Mouse (Mus musculus) intestine, postnatal 0 days (tissue): ENCODE measurements around the gene Snapc3. TPM values are rescaled to one million over a fixed set of nuclear protein-coding genes. Genes with fewer than 3 reads are reported as not detected.

Experiments used
- ATAC-seq: fragments of 200-750 bp; cut with Nextera tagmentation; 2 replicates; pipeline ENCODE4 v1.8.0; 2017; ENCODE audit warnings: mild to moderate bottlenecking, moderate TSS enrichment, moderate library complexity
- H3K27ac ChIP-seq: fragments of 300-500 bp; sonication (generic); 2 replicates; pipeline ENCODE4 v1.5.1; 2014; ENCODE audit warnings: mild to moderate bottlenecking, low read depth, low read length, moderate library complexity
- H3K27me3 ChIP-seq: fragments of 300-500 bp; sonication (generic); replicated peaks from 2 replicates; pipeline ENCODE4 v1.6.1; 2014; ENCODE audit warnings: low read length, mixed read lengths; ENCODE audit not compliant: control insufficient read depth, insufficient read depth
- H3K36me3 ChIP-seq: fragments of 300-500 bp; sonication (generic); 2 replicates; pipeline ENCODE4 v1.6.1; 2014; ENCODE audit warnings: mild to moderate bottlenecking, moderate library complexity; ENCODE audit not compliant: control insufficient read depth, insufficient read depth
- H3K4me1 ChIP-seq: fragments of 300-500 bp; sonication (generic); replicated peaks from 2 replicates; pipeline ENCODE4 v1.6.1; 2014; ENCODE audit warnings: antibody characterized with exemption, low read length, mixed read lengths; ENCODE audit not compliant: control insufficient read depth, insufficient read depth
- H3K4me2 ChIP-seq: fragments of 300-500 bp; sonication (generic); replicated peaks from 2 replicates; pipeline ENCODE4 v1.6.1; 2014; ENCODE audit warnings: low read depth, mild to moderate bottlenecking, moderate library complexity
- H3K4me3 ChIP-seq: fragments of 300-500 bp; sonication (generic); 2 replicates; pipeline ENCODE4 v1.5.1; 2014; ENCODE audit warnings: low read depth, low read length
- H3K9ac ChIP-seq: fragments of 300-500 bp; sonication (generic); 2 replicates; pipeline ENCODE4 v1.6.1; 2014; ENCODE audit warnings: mild to moderate bottlenecking, low read depth, low read length
- H3K9me3 ChIP-seq: fragments of 300-500 bp; sonication (generic); 2 replicates; pipeline ENCODE4 v1.6.1; 2016; ENCODE audit warnings: mixed run types; ENCODE audit not compliant: control insufficient read depth
- CTCF ChIP-seq: sonication (generic); IDR thresholded peaks from 2 replicates; pipeline ENCODE4 v1.5.1; 2016; ENCODE audit warnings: low read depth, mild to moderate bottlenecking, control low read depth, antibody characterized with exemption, moderate library complexity
- WGBS: fragments of 180-500 bp; shearing (Covaris S2); extraction: QIAGEN DNeasy Blood & Tissue Kit; methylation state at CpG from one replicate; pipeline ENCODE4 v1.1.7; 2014; 5-methylcytosine and 5-hydroxymethylcytosine counted together
- polyA plus RNA-seq: library from polyadenylated mRNA; unstranded; fragments of >200 nt; fragmentation: Nextera tagmentation; extraction: Ambion mirVana; gene quantifications from 2 replicates; pipeline ENCODE4 v1.2.1, GENCODE M21; 2015

The Snapc3 gene
- polyA plus RNA-seq, 1 experiment from 2014 or later: 12.6 TPM

GRCm38 (mm10) chr4:83427696-83428095, 10.2 kb downstream of the Snapc3 start:
- Histone ChIP-seq H3K27ac (no peak overlapping the region), H3K4me2 (no peak overlapping the region), H3K36me3 (peaks cover 51% of the 10 kb centered on the region), H3K4me3 (no peak overlapping the region), H3K9ac (no peak overlapping the region), H3K4me1 (no peaks in the 10 kb centered on the region), H3K9me3 (no peaks in the 10 kb centered on the region), H3K27me3 (no peaks in the 10 kb centered on the region)
- 95% methylated on average over 8 of the region's 8 CpGs for WGBS
- no peak for ATAC-seq
- no peak for TF ChIP-seq CTCF

- ATAC-seq: no peak
- H3K27ac ChIP-seq: no peak overlapping the region
- H3K36me3 ChIP-seq: peaks cover 50% of the 10 kb centered on the region
- 96% methylated on average over 4 of the region's 4 CpGs for WGBS
- no peak overlapping the region for H3K4me3 ChIP-seq
- no peak overlapping the region for H3K9ac ChIP-seq
- peak; percentile 49 for TF ChIP-seq CTCF
- H3K9me3 ChIP-seq: no peaks in the 10 kb centered on the region
- no peak overlapping the region for H3K4me2 ChIP-seq
- no peaks in the 10 kb centered on the region for H3K4me1 ChIP-seq
- H3K27me3 ChIP-seq: no peaks in the 10 kb centered on the region
Measured at GRCm38 (mm10) chr4:83428845-83429244, 11.3 kb downstream of the Snapc3 start.

- Histone ChIP-seq H3K9ac (no peak overlapping the region), H3K9me3 (no peaks in the 10 kb centered on the region), H3K4me3 (no peak overlapping the region), H3K4me1 (no peaks in the 10 kb centered on the region), H3K27me3 (no peaks in the 10 kb centered on the region), H3K27ac (no peak overlapping the region), H3K4me2 (no peak overlapping the region), H3K36me3 (peaks cover 55% of the 10 kb centered on the region)
- ATAC-seq: no peak
- no peak for TF ChIP-seq CTCF
- WGBS: 94% methylated on average over 7 of the region's 7 CpGs
Measured at GRCm38 (mm10) chr4:83431950-83432349, 14.4 kb downstream of the Snapc3 start.

- no peak overlapping the region for H3K4me2 ChIP-seq
- no peaks in the 10 kb centered on the region for H3K27me3 ChIP-seq
- H3K36me3 ChIP-seq: peaks cover 60% of the 10 kb centered on the region
- no peak overlapping the region for H3K9ac ChIP-seq
- WGBS: 78% methylated on average over 6 of the region's 6 CpGs
- ATAC-seq: no peak
- no peak for TF ChIP-seq CTCF
- H3K9me3 ChIP-seq: no peaks in the 10 kb centered on the region
- H3K4me3 ChIP-seq: no peak overlapping the region
- H3K4me1 ChIP-seq: no peaks in the 10 kb centered on the region
- no peak overlapping the region for H3K27ac ChIP-seq
Measured at GRCm38 (mm10) chr4:83432901-83433300, 15.4 kb downstream of the Snapc3 start.

GRCm38 (mm10) chr4:83436375-83436774, 18.9 kb downstream of the Snapc3 start:
- no peaks in the 10 kb centered on the region for H3K27me3 ChIP-seq
- WGBS: 93% methylated on average over 8 of the region's 8 CpGs
- no peak overlapping the region for H3K4me3 ChIP-seq
- no peak for TF ChIP-seq CTCF
- no peak overlapping the region for H3K4me2 ChIP-seq
- H3K9ac ChIP-seq: no peak overlapping the region
- H3K9me3 ChIP-seq: no peaks in the 10 kb centered on the region
- ATAC-seq: no peak
- H3K4me1 ChIP-seq: no peaks in the 10 kb centered on the region
- H3K36me3 ChIP-seq: peaks cover 56% of the 10 kb centered on the region
- H3K27ac ChIP-seq: no peak overlapping the region

- Histone ChIP-seq H3K4me1 (no peaks in the 10 kb centered on the region), H3K9ac (no peak overlapping the region), H3K9me3 (no peaks in the 10 kb centered on the region), H3K36me3 (peaks cover 54% of the 10 kb centered on the region), H3K27me3 (no peaks in the 10 kb centered on the region), H3K27ac (no peak overlapping the region), H3K4me2 (no peak overlapping the region), H3K4me3 (no peak overlapping the region)
- TF ChIP-seq CTCF: no peak
- no peak for ATAC-seq
Measured at GRCm38 (mm10) chr4:83438116-83438515, 20.6 kb downstream of the Snapc3 start.

GRCm38 (mm10) chr4:83439045-83439444, 21.5 kb downstream of the Snapc3 start:
- Histone ChIP-seq H3K9ac (no peak overlapping the region), H3K27me3 (no peaks in the 10 kb centered on the region), H3K4me1 (no peaks in the 10 kb centered on the region), H3K4me2 (no peak overlapping the region), H3K4me3 (no peak overlapping the region), H3K36me3 (peaks cover 47% of the 10 kb centered on the region), H3K27ac (no peak overlapping the region), H3K9me3 (no peaks in the 10 kb centered on the region)
- 34% methylated on average over 5 of the region's 5 CpGs for WGBS
- ATAC-seq: no peak
- TF ChIP-seq CTCF: no peak
